Mouse (Mus musculus) embryonic fibroblast, embryonic 13.5 days (primary cell): Measurements from ENCODE around the gene Klhl24. TPM values are rescaled to one million over a fixed set of nuclear protein-coding genes. Genes with fewer than 3 reads are reported as not detected.

Experiments
- H3K27ac ChIP-seq: 2 replicates; pipeline ENCODE4 v1.5.1; 2012; ENCODE audit warnings: low read length, control low read depth, inconsistent platforms; ENCODE audit not compliant: insufficient read depth
- H3K4me1 ChIP-seq: 2 replicates; pipeline ENCODE4 v1.6.1; 2011; ENCODE audit warnings: low read length; ENCODE audit not compliant: control insufficient read depth, insufficient read depth
- H3K4me3 ChIP-seq: 2 replicates; pipeline ENCODE4 v1.5.1; 2011; ENCODE audit warnings: mild to moderate bottlenecking, control low read depth, low read length; ENCODE audit not compliant: insufficient read depth
- CTCF ChIP-seq: IDR thresholded peaks from 2 replicates; pipeline ENCODE4 v1.5.1; 2011; ENCODE audit warnings: mild to moderate bottlenecking, control low read depth, low read length, moderate library complexity, borderline replicate concordance; ENCODE audit not compliant: insufficient read depth
- POLR2A ChIP-seq: IDR thresholded peaks from 2 replicates; pipeline ENCODE4 v1.6.1; 2011; ENCODE audit warnings: low read depth, mild to moderate bottlenecking, control low read depth, low read length, moderate library complexity
- polyA plus RNA-seq: library from polyadenylated mRNA; stranded (reverse); fragments of >200 nt; gene quantifications from 2 replicates; pipeline ENCODE4 v1.2.4, GENCODE M21; 2011; ENCODE audit warnings: low read depth; ENCODE audit not compliant: missing spikeins, insufficient read length

The Klhl24 gene
- polyA plus RNA-seq, 1 experiment, result 31.1 TPM

- peaks cover 2% of the 10 kb centered on the region; the same call in 1 of the 2 replicates for H3K4me1 ChIP-seq
- TF ChIP-seq POLR2A (peak; percentile 81), CTCF (no peak)
- H3K27ac ChIP-seq, result peak within 1 kb of the TSS; percentile 83
- peak within 1 kb of the TSS; percentile 90 for H3K4me3 ChIP-seq
These were observed 43.6 kb downstream of the Klhl24 start, which contains the start of gene Yeats2 for GRCm38 (mm10) chr16:20140772-20141531. TSS of gene Yeats2 (plus strand) at chr16:20141063.

GRCm38 (mm10) chr16:20144568-20144967 is 47.2 kb downstream of the Klhl24 start:
- Histone ChIP-seq H3K4me3 (no peak overlapping the region), H3K27ac (no peak overlapping the region), H3K4me1 (peaks cover 2% of the 10 kb centered on the region; the same call in 1 of the 2 replicates)
- TF ChIP-seq CTCF (no peak), POLR2A (no peak)

- Histone ChIP-seq H3K4me1 (no peaks in the 10 kb centered on the region), H3K27ac (no peak overlapping the region), H3K4me3 (no peak overlapping the region)
- TF ChIP-seq POLR2A (no peak), CTCF (no peak)
These were observed 54.6 kb downstream of the Klhl24 start for GRCm38 (mm10) chr16:20151991-20152390.

- H3K27ac ChIP-seq, result no peak overlapping the region
- TF ChIP-seq POLR2A (no peak), CTCF (no peak)
- no peaks in the 10 kb centered on the region for H3K4me1 ChIP-seq
- H3K4me3 ChIP-seq, result no peak overlapping the region
These were observed 56.4 kb downstream of the Klhl24 start for GRCm38 (mm10) chr16:20153742-20154141.

GRCm38 (mm10) chr16:20160130-20160529 is 62.8 kb downstream of the Klhl24 start:
- H3K4me3 ChIP-seq, result no peak overlapping the region
- TF ChIP-seq CTCF (no peak), POLR2A (no peak)
- no peak overlapping the region for H3K27ac ChIP-seq
- no peaks in the 10 kb centered on the region for H3K4me1 ChIP-seq

- no peak overlapping the region for H3K4me3 ChIP-seq
- TF ChIP-seq CTCF (no peak), POLR2A (no peak)
- H3K27ac ChIP-seq, result no peak overlapping the region
- no peaks in the 10 kb centered on the region for H3K4me1 ChIP-seq
These were observed 71.7 kb downstream of the Klhl24 start for GRCm38 (mm10) chr16:20169071-20169470.

GRCm38 (mm10) chr16:20169471-20170106 is 72.2 kb downstream of the Klhl24 start:
- Histone ChIP-seq H3K4me1 (no peaks in the 10 kb centered on the region), H3K4me3 (no peak overlapping the region), H3K27ac (no peak overlapping the region)
- no peak for TF ChIP-seq POLR2A
- no peak for TF ChIP-seq CTCF

Other genes with a start within 250 kb of the Klhl24 start
- gene Klhl6, start 114.5 kb upstream of the Klhl24 start, polyA plus RNA-seq, result 0.28 TPM in 1 of 2 replicates, not detected in the other
- 40.6 and 50.3 TPM in 2 replicates for gene Yeats2, start 43.5 kb downstream of the Klhl24 start, polyA plus RNA-seq
- gene Map6d1, start 143.8 kb downstream of the Klhl24 start, polyA plus RNA-seq, result 0.45 and 0.58 TPM in 2 replicates
- gene Parl, start 204.8 kb downstream of the Klhl24 start, polyA plus RNA-seq, result 72.1 and 74.1 TPM in 2 replicates
- gene Cyp2ab1, start 227.9 kb downstream of the Klhl24 start, polyA plus RNA-seq, result not detected in 2 replicates